Mouse (Mus musculus): ENCODE measurements around the gene Gpr146. TPM values are rescaled to one million over a fixed set of nuclear protein-coding genes. Genes with fewer than 3 reads are reported as not detected.
"Not testable (repeated sequence)": the region's sequence is repeated elsewhere in the genome, so short reads cannot be mapped to it uniquely, and the experiment has no call there.

Gene Gpr146
- total RNA-seq, 4 experiments from 2014 or later: 43.1 to 55.6 (median 47.0) TPM

DNA sequence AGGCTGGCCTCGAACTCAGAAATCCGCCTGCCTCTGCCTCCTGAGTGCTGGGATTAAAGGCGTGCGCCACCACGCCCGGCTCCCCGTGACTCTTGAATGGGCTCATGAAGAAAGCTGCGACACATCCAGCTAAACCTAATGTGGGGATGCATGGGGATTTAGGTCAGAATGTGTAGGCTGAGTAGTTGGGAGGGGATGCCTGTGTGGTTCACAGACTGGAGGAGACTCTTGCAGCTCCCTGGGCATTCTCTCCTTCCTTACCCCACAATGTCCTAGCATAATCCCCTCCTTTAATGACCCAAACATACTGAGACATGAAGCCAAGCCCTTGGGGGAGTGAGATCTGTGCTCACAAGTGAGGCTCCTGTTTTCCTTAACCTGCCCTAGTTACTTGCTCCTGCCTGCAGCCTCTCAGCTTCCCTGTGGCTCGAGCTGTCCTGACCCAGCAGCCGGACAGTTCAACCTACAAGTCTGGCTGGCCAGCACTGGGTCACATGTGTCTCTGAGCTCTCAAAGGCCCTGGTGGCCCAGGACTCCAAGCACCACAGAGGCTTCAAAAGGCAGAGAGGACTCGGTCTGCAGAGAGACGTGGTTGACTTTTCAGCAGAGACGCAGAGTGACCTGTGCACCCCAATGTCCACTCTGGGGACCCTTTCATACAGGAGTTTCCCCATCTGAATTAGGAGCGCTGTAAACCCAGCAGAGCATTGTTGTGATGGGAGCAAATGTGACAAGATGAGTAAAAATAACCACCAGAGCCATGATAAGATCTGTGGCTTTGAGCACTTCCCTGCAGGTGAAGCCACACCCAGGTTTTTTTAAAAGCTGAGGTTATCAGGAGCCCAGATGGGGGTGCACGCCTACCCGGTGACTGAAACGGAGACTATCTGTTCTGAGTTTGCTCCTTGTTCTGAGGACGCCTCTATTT, 4.4 kb downstream of the Gpr146 start:
- peak; percentile 64 for DNase-seq (ENCODE audit: low spot score)

DNA sequence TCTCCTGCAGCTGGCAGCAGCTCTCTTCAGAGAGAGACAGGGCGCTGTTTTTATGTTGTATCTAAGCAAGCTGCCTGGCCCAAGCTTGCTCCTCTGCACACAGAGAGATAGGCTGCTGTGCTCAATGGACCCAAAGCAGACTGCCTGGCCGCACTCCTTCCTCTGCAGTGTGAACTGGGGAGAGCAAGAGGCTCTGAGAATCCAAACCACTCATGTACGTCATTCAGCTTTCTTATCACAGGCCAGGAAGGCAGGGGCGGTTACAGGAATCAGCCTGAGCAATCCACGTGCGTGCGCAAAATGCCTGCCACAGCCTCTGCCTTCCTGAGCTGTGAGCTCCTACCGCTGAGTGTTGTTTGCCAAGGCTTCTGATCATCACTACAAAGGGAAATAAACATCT, 5.3 kb downstream of the Gpr146 start:
- peak; percentile 87 for DNase-seq (ENCODE audit: low spot score)

DNA sequence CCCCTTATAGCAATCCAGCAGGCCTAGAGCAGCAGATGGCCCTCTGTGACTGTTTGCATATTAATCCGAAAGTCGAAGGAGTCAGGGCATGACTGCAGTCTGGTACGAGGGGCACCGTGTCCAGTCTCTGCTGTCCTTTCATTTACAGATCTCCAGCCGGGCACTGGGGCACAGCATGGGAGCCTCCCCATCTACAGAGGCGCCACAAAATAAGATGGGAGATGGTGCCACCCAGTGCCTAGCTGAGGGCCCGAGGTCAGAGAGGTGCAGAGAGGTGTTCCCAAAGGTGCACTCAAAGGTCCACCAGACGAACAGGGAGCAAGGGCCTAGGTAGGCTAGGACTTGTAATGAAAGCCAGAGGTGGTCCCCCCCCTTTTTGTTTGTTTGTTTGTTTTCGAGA, 5.7 kb downstream of the Gpr146 start:
- DNase-seq (ENCODE audit: low spot score): no peak

DNA sequence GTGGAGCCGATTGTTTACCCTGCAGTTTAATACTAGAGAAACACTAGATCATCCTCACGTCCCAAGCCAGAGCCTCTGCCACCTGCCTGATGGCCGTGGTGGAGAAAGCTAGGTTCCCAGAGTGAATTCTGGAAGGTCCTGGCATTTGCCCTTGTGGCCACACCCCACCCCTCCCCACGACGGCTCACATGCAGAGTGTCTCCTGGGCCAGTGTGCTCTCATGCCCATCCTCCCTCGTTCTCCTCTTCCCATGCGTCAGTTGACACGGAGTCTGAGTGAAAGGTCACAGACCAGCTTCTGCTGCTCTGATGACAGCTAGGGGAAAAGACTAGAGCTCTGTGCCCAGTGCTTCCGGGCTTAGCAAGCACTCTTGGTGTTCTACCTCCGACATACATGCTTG, 7.0 kb downstream of the Gpr146 start:
- DNase-seq (ENCODE audit: low spot score): no peak

DNA sequence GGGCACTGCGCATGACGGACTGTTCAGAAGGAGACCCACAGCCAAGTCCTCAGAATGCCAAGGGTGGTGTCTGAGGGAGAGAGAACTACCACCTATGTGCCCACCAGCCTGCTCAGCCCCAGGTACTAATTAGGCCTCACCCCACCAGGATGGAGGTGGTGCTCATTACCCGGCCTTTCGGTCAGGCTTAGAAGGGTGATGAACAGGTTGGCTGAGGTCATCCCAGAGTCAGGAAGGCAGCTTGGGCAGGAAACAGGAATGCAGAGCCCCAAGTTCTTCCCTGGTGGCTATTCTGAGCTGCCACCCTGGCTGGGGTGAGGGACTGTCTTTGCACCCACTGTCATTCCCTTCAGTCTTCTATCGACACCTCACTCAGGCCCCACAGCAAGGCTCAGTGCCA, 8.6 kb downstream of the Gpr146 start:
- DNase-seq (ENCODE audit: low spot score): no peak

DNA sequence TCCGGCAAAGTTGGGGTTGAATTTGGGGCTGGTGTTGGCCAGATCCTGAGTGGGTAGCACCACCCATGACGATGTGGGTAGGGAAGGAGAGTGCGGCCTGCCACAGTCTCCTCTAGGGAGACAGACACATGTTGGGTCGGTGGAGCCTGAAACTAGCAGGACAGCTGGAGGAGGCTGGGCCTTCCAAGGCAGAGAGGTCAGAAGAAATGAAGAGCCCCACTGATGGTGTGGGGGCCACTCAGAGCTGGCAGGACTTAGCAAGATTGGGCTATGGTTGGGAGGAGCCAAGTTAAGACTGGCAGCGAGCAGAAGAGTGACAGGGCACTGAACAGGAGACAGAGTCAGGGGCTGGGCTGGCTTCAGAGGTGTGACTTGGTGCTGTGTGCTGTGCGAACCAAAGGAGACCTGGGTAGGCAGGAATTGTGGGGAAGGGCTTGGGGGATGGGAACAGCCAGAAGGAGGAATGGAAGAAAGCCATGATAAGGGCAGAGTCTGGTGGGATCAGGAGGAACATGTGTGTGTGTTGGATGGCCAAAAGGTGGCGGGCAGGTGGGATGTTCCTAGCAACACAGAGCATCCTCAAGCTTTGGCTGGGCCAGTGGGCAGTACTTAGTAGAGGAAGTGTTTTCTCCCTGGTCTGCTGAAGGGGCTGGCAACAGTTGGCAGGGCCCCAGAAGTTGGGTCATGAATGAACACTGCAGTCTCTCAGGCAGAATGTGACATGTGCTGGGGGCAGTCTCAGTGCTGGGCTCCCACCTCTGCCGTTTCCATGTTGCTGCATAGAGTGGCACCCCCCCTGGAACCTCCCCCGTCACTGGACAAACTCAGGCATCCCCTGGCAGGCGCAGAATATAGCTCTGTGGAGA, 10.1 kb downstream of the Gpr146 start:
- no peak for DNase-seq (ENCODE audit: low spot score)

DNA sequence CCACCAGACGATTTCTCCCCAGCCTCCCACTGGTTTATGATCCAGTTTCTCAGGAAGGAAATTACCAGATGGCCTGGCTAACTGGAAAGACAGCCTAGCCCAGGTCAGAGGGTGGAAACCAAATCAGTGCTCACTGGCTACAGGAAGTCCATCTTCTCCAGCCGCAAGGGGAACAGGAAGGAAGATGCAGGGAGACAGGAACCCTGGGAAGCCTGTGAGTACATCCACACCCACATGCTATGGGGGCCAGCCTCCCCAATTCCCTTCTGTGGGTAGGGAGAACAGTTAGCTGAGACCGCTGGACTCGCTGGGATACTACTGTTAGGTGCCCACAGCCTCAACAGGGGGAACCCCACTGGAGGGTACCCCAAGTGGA, 10.7 kb downstream of the Gpr146 start:
- DNase-seq (ENCODE audit: low spot score): peak; percentile 80

DNA sequence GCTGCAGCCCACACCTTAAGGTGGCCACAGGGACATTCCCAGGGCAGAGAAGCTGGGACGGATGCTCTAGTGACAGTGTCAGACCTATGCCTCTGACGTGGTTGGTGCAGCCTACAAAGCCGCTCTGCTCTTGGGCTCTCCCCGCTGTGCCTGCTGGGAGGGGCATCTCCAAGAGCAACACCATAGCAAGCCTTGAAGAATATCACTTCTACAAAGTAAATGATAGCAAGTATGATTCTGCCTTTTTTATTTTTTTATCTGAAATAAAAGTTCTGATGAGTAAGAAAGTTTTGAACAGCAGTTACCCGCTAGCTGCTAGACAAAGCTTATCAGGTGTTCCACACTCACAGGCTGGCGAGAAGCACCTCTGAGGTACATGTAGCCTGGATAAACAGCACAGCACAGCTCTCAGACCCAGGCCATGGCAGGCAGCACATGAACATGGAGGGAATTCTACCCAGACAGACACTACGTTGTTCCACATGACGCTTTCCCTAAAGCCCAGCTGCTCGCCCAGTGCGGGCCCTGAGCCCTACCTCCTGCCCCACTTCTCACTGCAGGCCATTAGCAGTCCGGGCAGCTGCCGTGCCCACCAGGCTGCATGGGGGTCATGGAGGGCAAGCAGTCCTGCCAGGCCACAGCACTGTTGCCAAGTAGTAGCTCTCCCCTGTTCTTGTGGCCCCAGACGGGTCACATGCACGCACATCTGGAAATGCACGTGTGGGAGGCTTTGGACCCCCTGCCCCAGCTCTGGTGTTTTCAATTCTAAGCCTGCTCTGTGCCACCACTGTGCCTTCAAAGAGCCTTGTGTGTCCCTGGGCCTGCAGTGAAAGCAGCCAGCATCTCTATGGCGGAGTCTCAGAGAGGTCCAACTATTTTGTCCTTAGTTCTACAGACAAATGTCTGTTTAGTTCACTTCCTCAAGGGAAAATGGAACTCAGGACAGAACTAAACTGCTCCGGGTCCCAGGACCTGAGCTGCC, 11.5 kb downstream of the Gpr146 start:
- DNase-seq (ENCODE audit: low spot score): no peak

DNA sequence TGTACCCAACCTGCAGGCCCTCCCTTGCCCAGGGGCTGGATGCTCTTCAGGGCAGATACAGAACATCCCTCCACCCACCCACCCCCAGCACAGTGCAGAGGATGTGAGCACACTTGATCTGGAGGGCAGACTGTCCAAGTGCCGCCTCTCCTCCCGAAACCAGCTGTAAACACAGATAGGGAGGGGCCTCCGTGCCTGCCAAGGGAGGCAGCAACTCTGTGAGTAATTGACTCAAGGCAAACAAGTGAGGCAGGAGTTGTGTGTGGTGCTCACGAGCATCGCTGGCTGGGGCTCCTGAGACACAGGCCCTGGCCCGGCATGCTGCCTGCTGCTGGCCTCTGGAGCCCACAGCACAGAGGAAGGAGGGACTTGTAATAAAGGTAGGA, 12.2 kb downstream of the Gpr146 start:
- peak; percentile 73 for DNase-seq (ENCODE audit: low spot score)

DNA sequence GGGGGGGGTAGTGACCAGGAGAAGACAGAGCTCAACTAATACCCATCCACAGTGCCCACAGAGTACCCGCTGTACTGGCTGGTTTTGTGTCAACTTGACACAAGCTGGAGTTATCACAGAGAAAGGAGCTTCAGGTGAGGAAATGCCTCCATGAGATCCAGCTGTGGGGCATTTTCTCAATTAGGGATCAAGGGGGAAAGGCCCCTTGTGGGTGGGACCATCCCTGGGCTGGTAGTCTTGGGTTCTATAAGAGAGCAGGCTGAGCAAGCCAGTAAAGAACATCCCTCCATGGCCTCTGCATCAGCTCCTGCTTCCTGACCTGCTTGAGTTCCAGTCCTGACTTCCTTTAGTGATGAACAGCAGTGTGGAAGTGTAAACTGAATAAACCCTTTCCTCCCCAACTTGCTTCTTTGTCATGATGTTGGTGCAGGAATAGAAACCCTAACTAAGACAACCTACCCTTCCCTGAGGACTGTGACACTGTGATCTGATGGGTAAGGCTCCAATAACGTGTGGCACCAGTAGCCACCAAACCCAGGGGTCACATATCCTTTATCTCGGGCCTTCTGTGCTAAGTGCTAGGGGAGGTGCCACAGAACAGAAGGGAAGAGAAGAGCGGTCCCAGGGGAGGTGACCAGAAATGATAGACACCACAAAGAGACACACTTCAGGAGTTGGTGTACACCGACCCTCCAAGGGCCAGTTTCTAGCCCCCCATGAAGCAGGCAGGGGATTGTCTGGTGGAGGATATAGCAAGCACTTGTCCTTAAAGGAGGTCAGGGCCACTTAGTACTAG, 13.0 kb downstream of the Gpr146 start:
- not testable (repeated sequence) for DNase-seq (ENCODE audit: low spot score)

DNA sequence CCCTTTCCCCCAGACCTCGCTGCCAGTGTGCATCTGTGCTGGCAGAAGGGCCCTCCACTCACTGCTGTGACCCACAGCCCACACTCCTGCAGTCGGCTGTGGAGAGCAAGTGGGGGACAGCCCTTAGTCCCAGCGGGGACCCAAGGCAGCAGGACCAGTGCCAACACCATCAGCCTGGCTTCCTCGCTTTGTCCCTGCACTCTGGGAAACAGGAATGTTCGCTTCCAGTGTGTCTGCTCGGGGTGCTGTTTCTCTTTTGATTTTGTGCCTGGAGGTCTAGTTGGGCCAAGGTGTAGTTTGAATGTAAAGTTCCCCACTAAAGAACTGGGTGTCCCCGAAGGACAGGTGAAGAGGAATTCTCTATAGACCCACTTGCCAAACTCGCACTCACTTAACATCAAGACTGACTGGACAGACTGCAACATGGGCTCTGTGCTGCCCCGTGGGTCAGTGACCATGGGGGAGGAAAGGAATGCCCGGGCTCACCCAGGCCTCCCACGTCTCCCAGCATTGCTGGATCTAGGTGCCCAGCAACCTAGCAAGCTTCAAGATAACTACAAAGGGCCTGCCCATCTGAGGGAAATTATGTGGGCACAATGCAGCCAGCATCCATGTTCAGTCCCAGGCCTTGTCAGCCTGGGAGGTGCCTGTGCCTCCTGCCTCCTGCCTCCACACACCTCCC, 14.0 kb downstream of the Gpr146 start:
- no peak for DNase-seq (ENCODE audit: low spot score)

DNA sequence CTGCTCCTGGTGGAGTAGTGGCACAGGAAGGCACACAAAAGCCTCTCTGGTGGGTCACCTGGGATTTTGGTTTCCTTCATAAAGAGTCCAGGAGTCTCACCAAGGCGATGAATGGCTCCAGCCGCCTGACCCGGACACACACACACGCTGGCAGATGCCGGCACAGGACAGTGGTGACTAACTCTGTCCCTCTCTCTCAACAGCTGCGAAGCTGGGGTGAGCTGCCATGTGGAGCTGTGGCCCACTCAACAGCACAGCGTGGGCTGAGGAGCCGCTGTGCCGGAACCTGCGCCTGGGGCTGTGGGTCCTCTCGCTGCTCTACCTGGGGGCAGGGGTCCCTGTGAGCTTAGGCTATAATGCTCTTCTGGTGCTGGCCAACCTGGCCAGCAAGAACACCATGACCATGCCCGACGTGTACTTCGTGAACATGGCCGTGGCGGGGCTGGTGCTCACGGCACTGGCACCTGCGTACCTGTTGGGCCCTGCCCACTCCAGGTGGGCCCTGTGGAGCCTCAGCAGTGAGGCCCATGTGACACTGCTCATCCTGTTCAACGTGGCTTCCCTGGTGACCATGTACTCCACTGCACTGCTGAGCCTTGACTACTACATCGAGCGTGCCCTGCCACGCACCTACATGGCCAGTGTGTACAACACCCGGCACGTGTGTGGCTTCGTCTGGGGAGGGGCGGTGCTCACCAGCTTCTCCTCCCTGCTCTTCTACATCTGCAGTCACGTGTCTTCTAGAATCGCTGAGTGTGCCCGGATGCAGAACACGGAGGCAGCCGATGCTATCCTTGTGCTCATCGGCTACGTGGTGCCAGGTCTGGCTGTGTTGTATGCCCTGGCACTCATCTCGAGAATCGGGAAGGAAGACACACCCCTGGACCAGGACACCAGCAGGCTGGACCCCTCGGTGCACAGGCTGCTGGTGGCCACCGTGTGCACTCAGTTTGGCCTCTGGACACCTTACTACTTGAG, 15.0 kb downstream of the Gpr146 start:
- no peak for DNase-seq (ENCODE audit: low spot score)

DNA sequence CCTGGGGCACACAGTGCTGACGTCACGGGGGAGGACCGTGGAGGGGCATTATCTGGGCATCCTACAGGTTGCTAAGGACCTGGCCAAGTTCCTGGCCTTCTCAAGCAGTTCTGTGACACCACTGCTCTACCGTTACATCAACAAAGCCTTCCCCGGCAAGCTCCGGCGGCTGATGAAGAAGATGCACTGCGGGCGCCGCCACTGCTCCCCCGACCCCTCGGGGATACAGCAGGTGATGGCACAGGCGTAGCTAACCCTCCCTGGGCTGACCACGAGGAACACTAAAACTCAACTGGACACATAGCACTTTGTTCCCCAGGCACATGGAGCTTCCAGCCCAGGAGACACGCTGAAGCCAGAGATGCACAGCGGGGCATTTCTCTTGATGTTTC, 15.7 kb downstream of the Gpr146 start:
- DNase-seq (ENCODE audit: low spot score): no peak

DNA sequence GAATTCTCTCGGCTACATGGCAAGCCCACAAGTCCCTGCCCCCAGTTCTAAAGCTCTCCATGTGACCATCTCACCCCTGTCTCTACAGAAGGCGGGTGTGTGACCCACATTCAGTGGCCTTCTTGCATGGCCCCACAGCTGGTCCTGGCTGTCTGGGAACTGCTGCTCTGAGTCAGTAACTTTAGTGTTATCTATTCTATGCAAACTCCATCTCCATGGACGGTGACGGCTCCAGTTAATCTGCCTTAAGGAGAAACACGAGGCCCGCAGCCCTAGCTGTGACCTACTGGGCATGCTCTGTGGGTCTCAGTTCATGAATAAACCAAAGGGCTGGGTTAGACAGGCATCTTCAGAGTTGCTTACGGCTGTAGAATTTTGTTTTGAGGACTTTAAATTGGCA, 16.9 kb downstream of the Gpr146 start:
- DNase-seq (ENCODE audit: low spot score): no peak

DNA sequence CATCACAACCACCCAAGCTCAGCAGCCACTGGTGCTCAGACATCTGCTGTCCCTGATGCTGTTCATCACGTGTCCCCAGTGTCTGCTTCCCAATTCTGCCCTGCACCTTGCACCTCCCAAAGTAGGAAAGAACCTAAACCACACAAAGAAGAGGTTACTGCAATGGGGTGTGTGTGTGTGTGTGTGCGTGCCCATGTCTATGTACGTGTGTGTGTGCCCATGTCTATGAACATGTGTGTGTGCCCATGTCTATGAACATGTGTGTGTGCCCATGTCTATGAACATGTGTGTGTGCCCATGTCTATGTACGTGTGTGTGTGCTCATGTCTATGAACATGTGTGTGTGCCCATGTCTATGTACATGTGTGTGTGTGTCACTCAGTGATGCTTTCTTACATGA, 18.0 kb downstream of the Gpr146 start:
- DNase-seq (ENCODE audit: low spot score): no peak

DNA sequence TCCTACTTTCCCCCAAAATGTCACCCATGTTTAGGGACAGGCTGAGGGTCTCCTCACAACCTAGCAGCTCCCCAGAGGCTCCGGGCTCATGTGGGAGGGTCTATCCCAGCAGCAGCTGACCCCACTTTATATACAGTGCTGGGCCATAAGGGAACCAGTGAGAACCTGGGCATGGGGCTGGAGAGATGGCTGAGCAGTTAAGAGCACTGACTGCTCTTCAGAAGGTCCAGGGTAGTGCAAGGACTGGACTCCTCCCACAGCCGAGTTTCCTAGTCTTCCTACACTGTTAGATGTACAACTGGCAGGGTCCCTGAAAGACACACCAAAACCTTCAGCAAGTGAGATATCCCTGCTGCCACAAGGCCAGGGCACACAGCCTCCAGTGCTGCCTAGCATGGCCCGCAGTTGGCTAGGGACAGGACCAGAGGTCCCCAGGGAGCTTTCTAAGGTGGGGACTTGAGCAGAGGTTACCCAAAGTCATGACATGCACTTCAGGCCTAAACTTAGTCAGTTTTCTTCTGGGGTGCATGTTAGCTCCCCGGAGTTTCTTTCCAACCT, 19.9 kb downstream of the Gpr146 start:
- DNase-seq (ENCODE audit: low spot score): no peak

DNA sequence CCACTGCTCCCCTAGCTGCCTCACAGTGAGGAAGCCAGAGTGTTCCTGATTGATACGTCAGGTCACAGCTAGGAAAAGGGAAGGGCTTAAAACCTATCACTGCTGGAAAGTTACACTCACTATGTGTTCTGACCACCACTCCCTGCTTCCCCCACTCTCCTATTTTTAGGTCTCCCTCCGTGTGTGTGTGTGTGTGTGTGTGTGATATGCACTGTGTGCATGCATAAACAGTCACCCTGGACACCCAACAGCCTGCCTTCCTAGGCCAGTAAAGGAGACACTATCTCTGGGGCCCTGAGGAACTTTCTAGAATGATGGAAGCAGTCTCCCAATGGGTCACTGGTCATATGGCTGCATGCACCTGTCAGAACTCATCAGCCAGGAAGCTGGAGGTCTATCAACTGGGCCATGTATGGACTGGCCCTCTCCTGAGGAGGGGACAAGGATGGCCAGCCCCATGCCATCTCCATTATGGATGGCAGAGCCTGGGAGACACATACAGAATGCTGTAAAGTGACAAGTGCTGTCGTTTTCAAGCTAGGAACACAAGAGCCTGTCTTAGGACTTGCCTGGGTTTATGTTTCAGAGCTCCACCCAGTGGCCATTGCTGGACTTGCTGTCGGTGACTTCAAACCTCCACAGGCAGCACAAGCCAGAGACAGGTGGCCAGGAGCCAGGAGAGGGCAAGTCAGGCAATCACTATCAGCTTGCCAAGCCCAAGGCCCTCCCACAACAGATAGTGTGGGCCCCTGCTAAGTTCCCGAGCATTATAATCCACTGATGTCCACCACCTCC, 20.7 kb downstream of the Gpr146 start:
- peak; percentile 96 for DNase-seq (ENCODE audit: low spot score)

DNA sequence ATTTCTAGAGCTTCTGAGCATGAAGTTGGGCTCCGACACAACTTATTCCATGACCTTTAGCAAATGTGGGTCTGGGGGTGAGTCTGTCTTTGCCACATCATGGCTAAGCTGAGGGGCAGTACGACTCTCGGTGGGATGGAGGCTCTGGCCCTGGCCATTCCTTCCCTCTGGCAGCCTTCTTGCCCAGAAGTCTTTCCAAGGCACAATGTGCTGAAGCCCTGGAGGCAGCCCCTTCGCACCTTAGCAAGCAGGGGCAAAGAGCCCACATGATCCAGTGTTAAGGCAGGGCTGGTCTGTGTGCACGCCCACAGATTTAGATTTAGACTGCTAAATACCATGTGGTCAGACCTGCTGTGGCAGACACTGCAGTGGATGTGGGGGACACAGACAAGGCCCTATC, 21.3 kb downstream of the Gpr146 start:
- DNase-seq (ENCODE audit: low spot score): no peak

All from heart, adult 8-10 months (tissue).